In genomic region chr5:119005825-119006471, GRCm38 (mm10) we compare ENCODE assay signal across 8 mouse cellular contexts.
DNase-seq lines count a peak whose midpoint lies in the region; ATAC-seq lines count a peak whose summit lies in the region.

No protein-coding gene starts in this region.

- under 1% methylated on average over 32 of the region's 34 CpGs for WGBS in kidney, embryonic 15.5 days
- 1% methylated on average over 31 of the region's 34 CpGs for WGBS in hindbrain, embryonic 11.5 days
- WGBS in midbrain, embryonic 15.5 days, result under 1% methylated on average over 22 of the region's 34 CpGs

- H3K9ac ChIP-seq in kidney, embryonic 15.5 days, result peak overlapping the region; percentile 38; the same call in 1 of the 2 replicates
- H3K9ac ChIP-seq in hindbrain, embryonic 11.5 days (ENCODE audit: low read depth, low read length), result peak overlapping the region; percentile 44
- H3K9ac ChIP-seq in midbrain, embryonic 15.5 days, result peak overlapping the region; percentile 45; the same call in 1 of the 2 replicates

- DNase-seq in kidney, postnatal 36 days, result no peak
- peak; percentile 56 for DNase-seq in embryo, embryonic 10.5 days (ENCODE audit: low spot score)
- peak; percentile 55 for DNase-seq in hindbrain, embryonic 11.5 days (ENCODE audit: low spot score)
- DNase-seq in thymus, adult 18-20 months, result no peak
- no peak for DNase-seq in testis, postnatal 10 days (ENCODE audit: low spot score)
- no peak for DNase-seq in adrenal gland, adult 8-10 months

- peaks cover 9% of the 10 kb centered on the region for H3K4me1 ChIP-seq in kidney, embryonic 15.5 days
- H3K4me1 ChIP-seq in hindbrain, embryonic 11.5 days (replicated peaks; ENCODE audit: control insufficient read depth, insufficient read depth, low read length), result 0 out of 2 replicates have a peak, but pooled peaks cover 3% of the 10 kb centered on the region
- H3K4me1 ChIP-seq in midbrain, embryonic 15.5 days, result peaks cover 10% of the 10 kb centered on the region

- H3K4me2 ChIP-seq in kidney, embryonic 15.5 days, result peak overlapping the region; percentile 73
- peak overlapping the region; percentile 69 for H3K4me2 ChIP-seq in hindbrain, embryonic 11.5 days (replicated peaks; ENCODE audit: low read depth, low read length)
- peak overlapping the region; percentile 90 for H3K4me2 ChIP-seq in midbrain, embryonic 15.5 days

- H3K9me3 ChIP-seq in kidney, embryonic 15.5 days (replicated peaks), result no peaks in the 10 kb centered on the region
- no peaks in the 10 kb centered on the region for H3K9me3 ChIP-seq in hindbrain, embryonic 11.5 days (ENCODE audit: control insufficient read depth, low read length)
- H3K9me3 ChIP-seq in midbrain, embryonic 15.5 days, result no peaks in the 10 kb centered on the region

- peaks cover 53% of the 10 kb centered on the region for H3K27me3 ChIP-seq in kidney, embryonic 15.5 days
- no peaks in the 10 kb centered on the region; the same call in 1 of the 2 replicates for H3K27me3 ChIP-seq in hindbrain, embryonic 11.5 days (ENCODE audit: control insufficient read depth, insufficient read depth, low read length)
- peaks cover 6% of the 10 kb centered on the region for H3K27me3 ChIP-seq in midbrain, embryonic 15.5 days (replicated peaks)

- H3K27ac ChIP-seq in kidney, embryonic 15.5 days, result no peak overlapping the region
- no peak overlapping the region for H3K27ac ChIP-seq in hindbrain, embryonic 11.5 days (ENCODE audit: low read depth, low read length)
- no peak overlapping the region for H3K27ac ChIP-seq in midbrain, embryonic 15.5 days

- no peaks in the 10 kb centered on the region for H3K36me3 ChIP-seq in kidney, embryonic 15.5 days
- no peaks in the 10 kb centered on the region for H3K36me3 ChIP-seq in hindbrain, embryonic 11.5 days (ENCODE audit: control insufficient read depth, insufficient read depth, low read length)
- no peaks in the 10 kb centered on the region for H3K36me3 ChIP-seq in midbrain, embryonic 15.5 days (replicated peaks)

- no peak for ATAC-seq in kidney, embryonic 15.5 days (replicated peaks; ENCODE audit: low FRiP score)
- ATAC-seq in hindbrain, embryonic 11.5 days (ENCODE audit: low FRiP score), result no peak
- ATAC-seq in midbrain, embryonic 15.5 days (replicated peaks), result no peak

- peak overlapping the region; percentile 38 for H3K4me3 ChIP-seq in kidney, embryonic 15.5 days (replicated peaks)
- peak overlapping the region; percentile 30 for H3K4me3 ChIP-seq in hindbrain, embryonic 11.5 days (ENCODE audit: low read depth, low read length)
- H3K4me3 ChIP-seq in midbrain, embryonic 15.5 days, result peak overlapping the region; percentile 38

Comparison
In these comparisons a context has a peak if more than half of its experiments do, and no peak if none do; other contexts are left out.
1. DNase-seq: peak in embryo, embryonic 10.5 days (single experiment) and hindbrain, embryonic 11.5 days (single experiment); none in kidney, postnatal 36 days (0 of 2), thymus, adult 18-20 months (0 of 2), testis, postnatal 10 days (single experiment) and adrenal gland, adult 8-10 months (single experiment).
2. Peak in every context shown above with its lines, with median percentiles within 50 percentile points of each other: H3K4me2 ChIP-seq, H3K4me3 ChIP-seq and H3K9ac ChIP-seq.